Mouse (Mus musculus) brain, embryonic 14.5 days (tissue): ENCODE results near the gene Zfp691. TPM values are rescaled to one million over a fixed set of nuclear protein-coding genes. Genes with fewer than 3 reads are reported as not detected.

Experiments used
- DNase-seq: peaks from one replicate; pipeline ENCODE4 v3.0.0-alpha.2; 2011; ENCODE audit warnings: low read depth
- CTCF ChIP-seq: fragments of 200-500 bp; IDR thresholded peaks from 2 replicates; pipeline ENCODE4 v1.5.1; 2012; ENCODE audit warnings: inconsistent platforms, mild to moderate bottlenecking, moderate library complexity, borderline replicate concordance; ENCODE audit not compliant: insufficient read depth, insufficient read length; ENCODE audit errors: extremely low read depth
- POLR2A ChIP-seq: fragments of 200-500 bp; IDR thresholded peaks from 2 replicates; pipeline ENCODE4 v1.6.1; 2012; ENCODE audit warnings: mild to moderate bottlenecking, inconsistent platforms, borderline replicate concordance; ENCODE audit not compliant: poor library complexity, insufficient read depth, insufficient read length, severe bottlenecking; ENCODE audit errors: extremely low read depth
- polyA plus RNA-seq: library from polyadenylated mRNA; depleted of rRNA; stranded (reverse); fragments of >200 nt; gene quantifications from 2 replicates; pipeline ENCODE4 v1.2.3, GENCODE M21; 2012; rRNA removed

Zfp691 gene
- polyA plus RNA-seq, 1 experiment, result 12.2 TPM

DNA sequence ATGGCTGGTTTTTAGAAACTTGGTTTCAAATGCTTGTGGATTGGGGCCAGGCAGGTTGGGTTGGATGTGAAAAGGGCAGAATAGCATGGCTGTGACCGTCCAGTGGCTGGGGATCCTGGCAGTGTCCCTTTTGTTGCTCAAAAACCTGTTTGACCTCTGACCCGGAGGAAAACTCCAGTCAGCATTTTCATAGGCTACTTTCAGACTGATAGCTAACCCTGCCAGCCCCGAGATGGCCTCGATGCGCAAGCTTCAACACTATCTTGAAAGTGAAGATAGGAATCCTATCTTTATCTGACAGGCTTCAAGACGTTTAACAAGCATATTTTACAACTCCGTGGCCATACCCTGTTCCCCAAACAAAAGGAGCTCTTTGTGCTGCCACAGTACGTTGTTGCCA, 36.7 kb downstream of the Zfp691 start:
- DNase-seq, result peak; percentile 5
- no peak for TF ChIP-seq POLR2A
- TF ChIP-seq CTCF, result no peak

DNA sequence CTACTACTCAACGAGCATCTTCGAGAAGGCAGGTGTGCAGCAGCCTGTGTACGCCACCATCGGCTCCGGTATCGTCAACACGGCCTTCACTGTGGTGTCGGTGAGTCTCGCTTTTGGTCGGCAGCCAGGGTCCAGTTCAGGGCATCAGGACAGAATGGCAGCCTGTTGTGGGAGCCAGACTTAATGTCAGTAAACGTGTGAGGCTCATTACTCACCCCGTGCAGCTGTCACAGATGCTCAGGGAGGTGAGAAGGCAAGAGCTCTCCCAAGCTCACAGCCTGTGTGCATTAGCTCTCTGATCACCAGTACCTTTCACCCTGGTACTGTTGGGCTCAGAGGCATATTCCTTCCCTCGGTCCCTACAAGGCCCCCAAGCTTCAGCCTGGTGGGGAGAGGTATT, 40.1 kb downstream of the Zfp691 start:
- TF ChIP-seq POLR2A (no peak), CTCF (no peak)
- no peak for DNase-seq

- DNase-seq, result no peak
- TF ChIP-seq CTCF (no peak), POLR2A (no peak)
These were observed 40.7 kb downstream of the Zfp691 start for GRCm38 (mm10) chr4:119133306-119133705.

GRCm38 (mm10) chr4:119131189-119131910, 42.6 kb downstream of the Zfp691 start:
- TF ChIP-seq CTCF (no peak), POLR2A (no peak)
- no peak for DNase-seq

DNA sequence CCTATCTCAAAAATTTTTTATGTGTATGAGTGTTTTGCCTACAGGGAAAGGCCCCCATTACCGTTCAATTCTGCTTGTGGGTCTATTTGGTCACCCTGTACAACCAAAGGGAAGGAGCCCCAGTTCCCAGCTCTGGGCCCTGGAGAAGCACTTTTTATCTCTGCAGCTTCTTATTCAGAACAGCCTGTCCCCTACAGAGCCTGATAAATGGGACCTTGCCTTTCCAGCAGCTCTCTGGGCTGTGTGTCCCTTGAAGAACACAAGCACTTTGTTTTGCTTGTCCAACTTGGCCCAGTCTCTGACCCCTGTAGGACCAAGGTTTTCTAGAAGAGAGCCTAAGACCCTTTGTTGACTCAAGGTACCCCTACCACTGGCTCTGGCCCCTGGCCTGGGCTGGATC, 44.9 kb downstream of the Zfp691 start:
- DNase-seq, result no peak
- no peak for TF ChIP-seq CTCF
- no peak for TF ChIP-seq POLR2A

GRCm38 (mm10) chr4:119128547-119128946, 45.4 kb downstream of the Zfp691 start:
- no peak for DNase-seq

DNA sequence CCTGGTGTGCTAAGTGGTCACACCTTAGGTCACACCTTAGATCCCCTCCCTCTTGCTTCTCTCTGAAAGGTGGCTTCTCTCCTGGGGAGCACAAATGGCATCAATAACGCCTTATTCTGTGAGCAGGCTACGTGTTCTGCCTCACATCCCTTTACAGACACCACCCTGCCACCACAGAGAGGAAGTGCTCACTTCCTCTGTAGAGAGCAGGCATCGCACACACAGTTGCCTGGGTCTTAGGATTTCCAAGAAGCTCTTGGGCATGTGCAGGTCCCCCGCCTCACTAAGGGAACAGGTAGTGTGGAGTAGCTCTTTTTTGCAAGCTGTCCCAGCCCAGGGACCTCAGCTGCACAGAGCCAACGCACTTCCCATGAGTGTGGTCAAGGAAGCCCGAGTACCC, 46.8 kb downstream of the Zfp691 start:
- DNase-seq, result no peak
- TF ChIP-seq CTCF, result no peak
- no peak for TF ChIP-seq POLR2A

More at GRCm38 (mm10) chr4:119128547-119128946, 45.4 kb downstream of the Zfp691 start:
- TF ChIP-seq POLR2A (no peak), CTCF (no peak)

- DNase-seq, result no peak
- TF ChIP-seq POLR2A, result no peak
- no peak for TF ChIP-seq CTCF
These were observed 48.3 kb downstream of the Zfp691 start for GRCm38 (mm10) chr4:119125577-119126270.

DNA sequence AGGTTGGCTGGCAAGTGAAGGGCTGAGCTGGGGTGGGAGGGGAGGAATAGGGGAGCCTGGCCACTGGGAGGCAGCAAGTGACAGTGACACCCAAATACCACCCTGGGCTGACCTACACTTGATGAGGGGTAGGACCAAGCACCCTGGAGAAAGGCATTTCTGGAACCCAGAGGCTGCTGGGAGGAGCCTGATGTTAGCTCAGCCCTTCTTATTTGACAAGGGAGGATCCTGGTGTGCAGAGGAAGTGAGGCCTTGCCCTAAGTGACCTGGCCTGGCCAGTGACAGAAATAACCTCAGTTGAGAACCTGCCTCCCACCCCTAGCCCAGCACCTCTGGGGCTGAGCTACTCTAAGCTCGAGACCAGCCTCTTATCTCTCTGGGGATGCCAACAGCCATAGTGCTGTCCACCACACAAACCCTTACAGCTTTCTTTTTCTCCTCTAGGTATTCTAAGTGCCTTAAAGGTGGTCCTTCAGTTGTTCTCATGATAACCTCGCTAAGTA, 49.2 kb downstream of the Zfp691 start:
- DNase-seq, result no peak
- no peak for TF ChIP-seq POLR2A
- TF ChIP-seq CTCF, result no peak

DNA sequence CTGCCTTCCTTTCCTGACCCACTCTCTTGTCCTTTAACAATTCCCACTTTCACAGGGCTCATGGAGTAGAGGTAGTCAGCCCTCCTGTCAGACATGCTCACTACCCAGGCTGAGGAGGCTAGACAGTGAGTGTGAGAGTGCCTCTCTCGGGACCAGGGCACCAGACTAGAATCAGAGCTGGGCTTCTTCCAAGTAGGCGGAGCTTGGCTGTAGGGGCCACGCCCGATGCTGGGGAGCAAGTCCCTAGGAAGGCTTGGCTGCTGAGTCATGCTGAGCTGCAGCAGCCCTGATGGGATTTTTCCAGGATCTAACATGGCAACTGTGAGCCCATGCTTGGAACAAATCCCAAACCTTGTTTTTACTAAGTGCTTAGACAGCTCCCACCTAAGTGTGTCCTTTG, 52.7 kb downstream of the Zfp691 start:
- TF ChIP-seq POLR2A (no peak), CTCF (no peak)
- peak; percentile 53 for DNase-seq

GRCm38 (mm10) chr4:119120095-119120494, 53.9 kb downstream of the Zfp691 start:
- TF ChIP-seq POLR2A (no peak), CTCF (no peak)
- DNase-seq, result no peak

Other genes starting within 250 kb of the Zfp691 start
- not detected in 2 replicates for gene Olfr1328, start 235.6 kb downstream of the Zfp691 start, polyA plus RNA-seq
- gene Lao1, start 212.6 kb downstream of the Zfp691 start, polyA plus RNA-seq, result 0.06 TPM in 1 of 2 replicates, not detected in the other
- 94.7 and 96.9 TPM in 2 replicates for gene Slc2a1, start 65.5 kb downstream of the Zfp691 start, polyA plus RNA-seq
- gene Ermap, start 15.8 kb upstream of the Zfp691 start, polyA plus RNA-seq, result 1.3 TPM in 2 replicates
- 132 and 160 TPM in 2 replicates for gene Svbp, start 21.1 kb upstream of the Zfp691 start, polyA plus RNA-seq
- gene Tmem269, start 44.0 kb upstream of the Zfp691 start, polyA plus RNA-seq, result 0.66 and 0.79 TPM in 2 replicates
- gene AU022252, start 58.5 kb upstream of the Zfp691 start, polyA plus RNA-seq, result 13.5 and 18.2 TPM in 2 replicates
- gene P3h1, start 58.7 kb upstream of the Zfp691 start, polyA plus RNA-seq, result 23.2 and 24.4 TPM in 2 replicates
- gene Cldn19, start 81.2 kb upstream of the Zfp691 start, polyA plus RNA-seq, result 0.87 and 2.2 TPM in 2 replicates
- 613 and 886 TPM in 2 replicates for gene Ybx1, start 120.4 kb upstream of the Zfp691 start, polyA plus RNA-seq
- gene Ppih, start 146.4 kb upstream of the Zfp691 start, polyA plus RNA-seq, result 48.0 and 73.7 TPM in 2 replicates
- 8.7 and 11.3 TPM in 2 replicates for gene Ccdc30, start 241.3 kb upstream of the Zfp691 start, polyA plus RNA-seq
- gene Ppcs, start 248.2 kb upstream of the Zfp691 start, polyA plus RNA-seq, result 10.4 and 12.1 TPM in 2 replicates
- gene Zmynd12, start 248.6 kb upstream of the Zfp691 start, polyA plus RNA-seq, result 0.37 and 0.53 TPM in 2 replicates